Mouse (Mus musculus) frontal cortex, adult 2 months (tissue): ENCODE measurements at regions not wholly inside any gene's neighbourhood (a gene's known extent, or its start where the extent isn't known, plus 50 kb on each side); places are given as distances from the start of the nearest gene placed in this dataset.
"Not testable (repeated sequence)": the region's sequence is repeated elsewhere in the genome, so short reads cannot be mapped to it uniquely, and the experiment has no call there.

Experiments
- DNase-seq, 2 experiments: peaks; one replicate each; pipeline ENCODE4 v3.0.0; 2022; ENCODE audit warnings: low spot score in 1 of 2; ENCODE audit errors: extremely low spot score in 1 of 2

GRCm38 (mm10) chr13:4858341-4858740 is 249.4 kb upstream of the Akr1e1 start:
- no peak for DNase-seq

- not testable (repeated sequence) for DNase-seq
Observed at GRCm38 (mm10) chr13:4839481-4839880, 230.5 kb upstream of the Akr1e1 start.

- no peak for DNase-seq
Observed at GRCm38 (mm10) chr13:4826756-4827155, 217.8 kb upstream of the Akr1e1 start.

- not testable (repeated sequence) for DNase-seq
Observed at GRCm38 (mm10) chr13:4825749-4826148, 216.8 kb upstream of the Akr1e1 start.

- DNase-seq = no peak
Observed at GRCm38 (mm10) chr13:4806876-4807275, 197.9 kb upstream of the Akr1e1 start.

- no peak for DNase-seq
Observed at GRCm38 (mm10) chr13:4800666-4801065, 191.7 kb upstream of the Akr1e1 start.

- DNase-seq = no peak
Observed at GRCm38 (mm10) chr13:4791139-4791538, 182.2 kb upstream of the Akr1e1 start.

- DNase-seq = no peak
Observed at GRCm38 (mm10) chr13:4790414-4790813, 181.4 kb upstream of the Akr1e1 start.

GRCm38 (mm10) chr13:4783290-4783689 is 174.3 kb upstream of the Akr1e1 start:
- no peak for DNase-seq

GRCm38 (mm10) chr13:4778264-4778823 is 169.4 kb upstream of the Akr1e1 start:
- not testable (repeated sequence) for DNase-seq

GRCm38 (mm10) chr13:4776855-4777254 is 167.9 kb upstream of the Akr1e1 start:
- peak in 1 of 2 experiments; percentile 67 for DNase-seq

GRCm38 (mm10) chr13:4772324-4772723 is 163.3 kb upstream of the Akr1e1 start:
- DNase-seq = no peak

GRCm38 (mm10) chr13:4771120-4772075 is 162.4 kb upstream of the Akr1e1 start:
- DNase-seq = peak; percentile 71 to 75

GRCm38 (mm10) chr13:4759965-4760364 is 151.0 kb upstream of the Akr1e1 start:
- no peak for DNase-seq

GRCm38 (mm10) chr13:4756529-4756928 is 147.6 kb upstream of the Akr1e1 start:
- no peak for DNase-seq

- no peak for DNase-seq
Observed at GRCm38 (mm10) chr13:4742930-4743329, 134.0 kb upstream of the Akr1e1 start.

GRCm38 (mm10) chr13:4716299-4716698 is 107.3 kb upstream of the Akr1e1 start:
- not testable (repeated sequence) for DNase-seq

GRCm38 (mm10) chr13:4714724-4715123 is 105.8 kb upstream of the Akr1e1 start:
- no peak for DNase-seq

GRCm38 (mm10) chr13:4712698-4713097 is 103.7 kb upstream of the Akr1e1 start:
- DNase-seq = no peak

GRCm38 (mm10) chr13:4699591-4699990 is 90.6 kb upstream of the Akr1e1 start:
- not testable (repeated sequence) for DNase-seq

- DNase-seq = peak in 1 of 2 experiments; percentile 80
Observed at GRCm38 (mm10) chr13:4666375-4667140, 57.6 kb upstream of the Akr1e1 start.
